Mouse (Mus musculus): ENCODE measurements around the gene C9orf72. TPM values are rescaled to one million over a fixed set of nuclear protein-coding genes. Genes with fewer than 3 reads are reported as not detected.
A peak's percentile ranks its signal among the peaks of the same experiment; 100 is the strongest.

The C9orf72 gene
- total RNA-seq, 2 experiments from 2014 or later = 10.6 to 10.7 TPM

DNA sequence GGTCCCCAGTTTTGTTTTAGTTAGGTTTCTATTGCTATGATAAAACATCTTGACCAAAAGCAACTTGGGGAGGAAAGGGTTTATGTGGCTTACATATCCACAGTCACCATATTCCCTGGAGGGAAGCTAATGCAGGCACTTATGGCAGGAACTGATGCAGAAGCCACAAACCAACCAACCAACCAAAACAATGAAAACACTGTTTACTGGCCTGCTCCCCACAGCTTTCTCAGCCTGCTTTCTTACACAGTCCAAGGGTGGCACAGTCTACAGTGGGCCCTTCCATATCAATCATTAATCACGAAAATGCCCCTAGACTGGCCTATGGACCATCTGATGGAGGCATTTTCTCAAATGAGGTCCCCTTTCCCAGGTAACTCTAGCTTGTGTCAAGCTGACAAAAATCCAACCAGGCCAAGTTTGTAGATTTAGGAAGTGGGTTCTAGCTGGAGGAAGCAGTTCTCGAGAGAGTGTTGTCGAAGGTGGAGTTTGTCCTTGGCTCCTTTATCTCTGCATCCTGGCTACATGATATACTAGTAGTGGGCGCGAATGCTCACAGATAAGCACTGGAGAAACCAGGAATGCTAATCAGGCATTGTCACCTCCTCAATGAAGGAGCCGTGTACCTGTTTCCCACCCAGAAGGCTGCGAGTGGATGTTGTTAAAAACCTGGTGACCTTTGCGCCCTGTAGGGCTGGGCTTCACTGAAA lies 38.2 kb downstream of the C9orf72 start:
- intact Hi-C loops (cut with DNase I) = no loop called here

DNA sequence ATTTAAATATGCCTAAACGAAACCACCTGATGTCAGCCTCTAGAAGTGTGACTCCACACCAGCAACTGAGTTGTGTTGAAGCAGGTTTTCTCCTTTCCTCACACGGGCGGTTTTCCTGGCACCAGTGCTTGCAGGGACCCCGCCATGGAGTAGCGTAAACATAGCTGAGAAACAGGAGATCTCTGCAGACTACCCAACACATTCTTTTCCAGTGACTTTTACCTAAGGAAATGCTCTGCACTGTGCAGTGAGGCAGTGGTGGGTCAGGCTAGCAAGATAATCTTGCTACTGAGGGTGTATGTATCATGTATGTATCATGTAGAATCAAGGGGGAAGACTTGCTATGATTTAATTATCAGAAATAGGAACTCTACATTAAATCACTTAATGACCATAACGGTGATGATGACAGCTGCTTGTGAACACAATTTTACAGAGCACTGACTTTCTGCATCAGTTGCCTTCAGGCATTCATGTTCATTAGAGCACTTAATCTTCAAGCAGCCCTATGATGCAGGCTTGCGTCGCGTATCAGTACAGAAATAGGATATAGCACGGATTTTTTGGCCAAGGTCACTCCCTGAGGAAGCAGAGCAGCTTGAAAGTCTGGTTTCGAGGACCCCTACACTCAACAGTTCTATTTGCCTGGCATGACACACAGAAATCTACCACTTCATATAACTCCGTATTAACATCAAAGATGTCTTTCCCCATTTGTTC lies 47.9 kb downstream of the C9orf72 start:
- no peak for DNase-seq
- intact Hi-C loops (cut with DNase I) = no loop called here

More for the DNA sequence above, 38.2 kb downstream of the C9orf72 start:
- no peak for DNase-seq

DNA sequence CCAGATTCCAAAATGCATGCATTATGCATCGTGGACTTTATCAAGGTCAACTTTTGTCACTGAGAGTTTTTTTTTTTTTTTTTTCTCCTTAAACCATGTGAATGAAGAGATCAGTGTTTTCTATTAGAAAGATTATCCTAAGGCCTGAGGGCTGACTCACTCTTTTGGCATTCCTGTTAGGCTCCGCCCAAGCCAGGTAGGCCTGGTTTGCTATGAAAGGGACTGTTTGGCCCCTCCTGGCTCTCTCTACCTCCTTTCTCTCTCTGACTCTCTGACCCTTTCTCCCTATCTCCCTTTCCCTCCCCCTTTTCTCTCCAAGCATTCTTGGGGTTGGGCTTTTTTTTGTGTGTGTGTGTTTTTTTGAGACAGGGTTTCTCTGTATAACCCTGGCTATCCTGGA lies 50.4 kb downstream of the C9orf72 start:
- no peak for DNase-seq
- intact Hi-C loops (cut with DNase I) = no loop called here

DNA sequence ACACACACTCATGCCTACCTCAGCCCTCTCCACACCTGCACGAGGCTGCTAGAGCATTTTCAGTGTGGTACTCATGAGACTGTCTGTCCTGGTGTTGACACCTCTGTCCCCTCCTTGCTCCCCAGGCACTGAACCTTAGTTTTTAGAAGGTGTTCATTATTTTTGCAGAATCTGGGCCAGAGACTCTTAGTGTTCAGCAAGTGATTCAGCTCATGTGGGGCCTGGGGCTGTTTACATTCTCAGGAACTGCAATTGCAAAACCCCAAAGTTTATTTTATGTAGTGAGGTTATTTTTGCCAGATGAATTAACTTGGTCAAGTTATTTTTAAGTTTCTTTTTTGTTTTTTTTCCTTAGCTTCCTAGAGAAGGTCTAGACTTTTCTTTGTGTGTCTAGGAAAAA lies 52.4 kb downstream of the C9orf72 start:
- intact Hi-C loops (cut with DNase I) = no loop called here
- DNase-seq = no peak

DNA sequence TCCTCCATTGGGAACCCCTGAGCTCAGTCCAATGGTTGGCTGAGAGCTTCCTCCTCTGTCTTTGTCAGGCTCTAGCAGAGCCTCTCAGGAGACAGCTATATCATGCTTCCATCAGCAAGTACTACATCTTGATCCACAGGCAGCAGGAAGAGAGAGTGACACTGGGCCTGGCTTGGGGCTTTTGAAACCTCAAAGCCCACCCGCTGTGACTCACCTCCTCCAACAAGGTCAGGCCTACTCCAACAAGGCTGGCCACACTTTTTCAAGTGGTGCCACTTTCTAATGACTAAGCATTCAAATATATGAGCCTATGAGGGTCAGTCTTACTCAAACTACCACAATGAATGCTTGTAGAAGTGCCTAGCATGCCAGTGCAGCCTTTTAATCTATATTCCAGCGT lies 53.5 kb downstream of the C9orf72 start:
- DNase-seq = no peak
- intact Hi-C loops (cut with DNase I) = no loop called here

DNA sequence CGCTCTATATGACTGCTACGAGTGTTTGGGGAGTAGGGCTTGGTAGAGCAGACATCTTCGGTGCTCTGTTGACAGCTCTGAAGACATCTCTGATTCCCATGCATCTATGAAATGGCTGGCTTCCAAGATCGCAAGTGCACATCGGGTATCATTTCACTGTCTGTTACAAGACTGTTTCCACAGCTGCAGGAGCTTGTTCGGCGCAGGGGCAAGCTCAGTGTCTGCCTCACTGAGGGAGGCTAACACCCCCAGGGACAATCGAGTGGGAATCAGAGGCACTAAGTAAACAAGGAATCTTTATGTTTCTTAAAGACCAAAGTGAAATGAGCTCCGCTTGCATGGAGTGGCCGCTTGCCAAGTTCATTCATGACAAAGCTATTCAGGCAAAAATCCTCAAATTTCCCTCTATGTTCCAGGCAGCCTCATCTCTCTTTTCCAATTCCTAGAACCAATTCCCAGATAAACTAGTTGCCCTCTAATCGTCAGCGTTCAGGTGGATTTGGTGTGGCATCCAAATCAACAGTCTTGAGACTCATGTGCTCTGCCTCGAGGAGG lies 56.3 kb downstream of the C9orf72 start:
- no peak for DNase-seq
- intact Hi-C loops (cut with DNase I) = no loop called here

DNA sequence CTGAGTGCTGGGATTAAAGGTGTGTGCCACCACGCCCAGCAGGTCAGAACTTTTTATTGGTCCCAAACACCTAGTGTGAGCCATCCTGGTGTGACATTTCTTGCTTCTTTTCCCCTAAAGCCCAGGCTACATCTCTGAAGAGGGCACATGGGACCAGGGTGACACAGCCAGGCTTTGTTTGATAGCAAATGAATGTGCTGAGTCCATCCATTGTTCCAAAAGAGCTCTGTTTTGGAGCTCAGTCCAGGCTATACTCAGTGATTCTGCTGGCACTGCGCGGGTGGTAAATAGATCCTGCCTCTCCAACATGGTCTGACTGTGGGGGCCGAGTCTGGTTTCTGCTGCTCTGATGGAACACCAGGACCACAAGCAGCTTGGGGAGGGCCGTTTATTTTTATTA lies 58.1 kb downstream of the C9orf72 start:
- intact Hi-C loops (cut with DNase I) = no loop called here
- no peak for DNase-seq

DNA sequence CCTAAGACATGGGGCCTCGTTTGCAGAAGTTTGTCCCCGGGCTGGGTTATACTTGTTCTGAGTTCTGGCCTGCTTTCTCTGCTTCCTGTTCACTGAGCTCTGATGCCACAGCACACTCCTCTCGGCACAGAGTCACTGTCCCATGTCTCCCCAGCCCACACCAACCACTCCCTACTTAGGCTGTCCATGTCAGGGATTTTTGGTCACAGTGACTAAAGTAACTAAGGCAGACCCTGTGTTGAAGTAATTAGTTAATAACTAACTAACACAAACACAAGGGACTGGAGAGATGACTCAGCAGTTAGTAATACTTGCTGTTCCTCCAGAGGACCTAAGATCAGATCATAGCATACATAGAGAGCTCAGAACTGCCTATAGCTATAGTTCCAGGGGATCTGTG lies 60.0 kb downstream of the C9orf72 start:
- no peak for DNase-seq
- intact Hi-C loops (cut with DNase I) = no loop called here

DNA sequence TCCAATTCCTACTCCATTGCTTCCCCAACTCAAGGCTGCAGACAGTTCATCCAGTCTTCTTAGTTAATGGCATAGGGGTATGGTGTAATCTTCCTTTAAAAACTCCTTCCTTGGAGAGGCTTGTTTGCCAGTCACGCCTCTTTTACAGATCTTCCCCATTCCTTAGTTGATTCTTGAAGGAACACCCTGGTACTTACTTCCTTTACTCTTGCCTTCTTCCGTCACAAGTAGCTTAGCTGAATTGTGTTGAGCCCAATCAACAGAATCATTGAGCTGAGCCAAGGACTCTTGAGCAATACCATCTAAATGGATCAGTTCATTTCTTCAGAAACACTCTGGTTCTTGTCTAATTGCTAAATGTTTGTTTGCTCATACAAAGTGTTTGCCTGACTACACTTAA lies 60.7 kb downstream of the C9orf72 start:
- DNase-seq = no peak
- intact Hi-C loops (cut with DNase I) = no loop called here

DNA sequence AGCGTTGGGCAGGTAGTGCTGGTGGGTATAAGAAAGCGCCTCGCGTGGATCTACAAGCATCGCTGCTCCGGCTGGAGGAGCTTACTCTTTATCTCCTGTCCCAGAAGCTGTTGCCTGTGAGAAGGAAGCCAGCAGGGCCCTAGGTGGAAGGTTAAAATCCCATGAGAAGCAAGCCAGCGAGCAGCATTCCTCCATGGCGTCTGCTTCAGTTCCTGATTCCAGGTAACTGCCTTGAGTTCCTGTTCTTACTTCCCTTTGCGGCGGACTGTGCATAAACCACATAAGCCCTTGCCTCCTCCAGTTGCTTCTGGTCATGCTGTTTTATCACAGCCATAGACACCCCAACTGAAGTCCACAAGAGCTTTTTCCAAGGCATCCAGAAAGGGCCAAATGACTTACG lies 68.2 kb downstream of the C9orf72 start:
- no peak for DNase-seq
- intact Hi-C loops (cut with DNase I) = loop anchor here (2.0 kb wide), 1 partner anchor 199 kb away; no protein-coding TSS in a partner anchor

DNA sequence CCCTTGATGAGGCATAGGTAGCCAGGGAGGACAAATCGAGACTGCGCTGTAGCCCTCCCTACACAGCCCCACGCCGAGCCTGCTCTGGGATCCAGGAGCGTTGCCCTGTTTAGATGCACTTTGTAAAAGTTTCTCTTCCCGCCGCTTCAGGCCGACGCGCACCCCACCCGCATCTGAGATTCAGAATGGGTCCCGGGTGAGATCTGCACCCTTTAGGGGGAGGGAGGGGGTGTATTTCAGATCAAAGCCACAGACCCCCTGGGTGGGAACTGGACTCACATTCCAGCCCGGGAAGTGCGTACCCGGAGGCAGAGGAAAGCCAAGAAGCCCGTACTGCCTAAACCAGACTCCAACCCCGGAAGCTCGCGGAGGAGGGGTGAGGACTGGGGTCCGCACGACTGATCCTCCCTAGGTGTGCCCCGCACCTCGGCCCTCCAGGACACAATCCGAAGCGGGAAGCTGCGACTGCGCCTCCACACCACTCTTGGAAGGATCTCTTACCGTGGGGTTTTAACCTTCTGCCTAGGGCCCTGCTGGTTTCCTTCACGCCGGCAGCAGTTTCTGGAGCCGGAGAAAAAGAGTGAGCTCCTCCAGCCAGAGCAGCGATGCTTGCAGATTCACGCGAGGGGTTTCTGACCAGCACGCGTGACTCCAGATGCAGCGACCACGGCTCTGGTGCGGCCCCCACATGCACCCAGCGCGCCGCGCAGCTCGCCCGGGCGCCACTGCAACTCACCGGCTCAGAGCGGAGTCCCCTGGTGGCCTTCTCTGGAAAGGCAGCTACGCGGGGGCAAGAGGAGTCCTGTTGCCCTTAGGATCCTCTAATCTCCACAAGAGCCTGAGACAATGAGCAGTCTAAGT lies 69.0 kb downstream of the C9orf72 start, which contains the start of gene Mob3b:
Gene Mob3b, minus strand, starts transcription at position 734 of the 861 bp plus-strand sequence.
- intact Hi-C loops (cut with DNase I) = loop anchor here (2.0 kb wide), 1 partner anchor 198 kb away; no protein-coding TSS in a partner anchor
- peak; percentile 81 to 82 for DNase-seq

DNA sequence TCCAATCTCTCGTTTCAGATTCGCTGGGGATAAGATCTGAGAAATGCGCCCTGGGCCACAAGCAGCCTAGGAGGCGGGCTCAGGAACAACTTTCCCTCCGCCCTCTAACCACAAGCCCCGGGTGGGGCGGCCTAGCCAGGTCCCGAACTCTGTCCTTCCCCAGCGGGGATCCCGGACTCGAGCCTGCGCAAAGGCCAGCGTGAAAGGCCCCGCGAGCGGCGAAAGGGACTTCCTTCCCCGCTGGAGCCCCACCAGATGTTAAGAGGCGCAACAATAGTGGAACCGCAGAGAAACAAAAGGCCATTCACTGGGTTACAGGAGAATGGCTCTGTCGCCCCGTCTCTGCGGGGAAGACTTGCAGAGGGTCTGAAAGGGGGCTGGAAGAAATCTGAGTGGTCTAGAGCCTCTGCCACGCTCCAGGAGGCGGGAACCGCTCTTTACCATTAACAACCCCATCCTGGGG lies 69.8 kb downstream of the C9orf72 start:
- DNase-seq = peak; percentile 30 to 49
- intact Hi-C loops (cut with DNase I) = loop anchor here (2.0 kb wide), 1 partner anchor 197 kb away; no protein-coding TSS in a partner anchor

DNA sequence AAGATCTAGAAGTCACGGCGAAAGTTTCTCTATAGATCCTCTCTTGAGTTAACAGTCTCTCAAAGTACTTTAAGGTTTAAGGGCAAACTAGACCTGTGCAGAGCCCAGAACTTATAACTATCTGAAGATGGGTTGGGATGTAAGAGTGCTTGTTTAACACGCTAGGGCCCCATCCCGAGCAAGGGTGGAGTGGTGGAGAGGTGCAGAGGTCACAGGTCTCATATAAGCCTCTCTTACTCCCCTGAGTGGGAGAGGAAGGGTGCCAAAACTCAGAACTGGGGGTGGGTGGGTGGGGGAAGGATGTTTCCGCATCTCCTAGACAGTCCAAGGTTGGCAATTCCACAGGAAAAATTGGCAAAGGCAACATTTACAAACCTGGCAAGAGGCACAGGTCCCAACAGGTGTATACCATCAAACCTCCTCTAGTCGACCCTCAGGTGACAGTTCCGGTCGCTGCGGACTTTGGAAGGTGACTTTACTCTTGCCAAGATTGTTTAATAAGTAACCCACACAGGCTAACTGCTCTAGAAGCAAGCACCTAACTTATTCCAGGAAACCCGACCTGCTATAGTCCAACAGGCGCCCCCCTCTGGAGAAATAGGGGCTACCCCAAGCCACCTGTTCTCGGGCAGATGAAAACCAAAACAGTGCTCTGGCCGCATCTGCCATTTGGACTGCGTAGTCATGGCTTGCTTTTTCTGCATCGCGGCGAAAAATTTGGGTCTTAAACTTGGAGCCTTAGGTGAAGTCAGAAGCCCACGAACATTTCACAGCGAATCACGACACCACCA lies 70.6 kb downstream of the C9orf72 start:
- intact Hi-C loops (cut with DNase I) = no loop called here
- peak in 1 of 2 experiments; percentile 8 for DNase-seq

DNA sequence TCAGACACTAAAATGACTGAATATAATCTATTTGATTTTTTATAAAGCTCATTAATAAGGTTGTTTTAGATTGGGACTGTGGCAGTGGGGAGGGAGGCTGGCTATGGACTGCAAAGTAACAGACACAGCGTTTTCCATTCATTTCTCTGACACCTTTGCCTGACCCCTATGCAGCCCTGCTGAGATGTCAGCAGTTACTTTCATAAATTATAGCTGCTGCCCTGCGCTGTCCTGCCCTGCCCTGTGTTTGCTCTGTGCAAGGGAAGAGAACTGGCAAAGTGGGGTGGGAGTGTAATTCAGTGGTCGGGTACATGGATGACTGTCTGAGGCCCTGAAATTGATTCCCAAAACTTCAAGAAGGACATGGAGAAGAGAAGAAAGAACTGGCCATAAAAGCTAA lies 71.9 kb downstream of the C9orf72 start:
- DNase-seq = no peak
- intact Hi-C loops (cut with DNase I) = no loop called here

DNA sequence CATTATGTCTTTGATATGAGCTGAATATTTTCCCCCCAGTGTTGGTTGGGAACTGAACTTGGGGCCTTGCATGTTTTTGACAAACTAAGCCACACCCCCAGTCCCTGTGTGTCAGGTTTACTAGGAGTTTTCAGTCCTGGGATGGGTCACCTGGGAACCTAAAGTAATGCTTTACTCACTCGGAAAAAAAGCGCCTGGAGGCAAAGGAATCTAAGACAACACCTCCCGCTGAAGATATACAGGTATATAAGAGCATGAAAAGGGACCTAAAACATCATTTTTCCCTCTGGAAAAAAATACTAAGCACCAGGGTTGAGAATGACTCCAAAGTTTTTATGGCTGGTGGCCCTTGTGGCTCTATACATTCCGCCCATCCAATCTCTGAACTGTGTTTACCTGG lies 74.2 kb downstream of the C9orf72 start, which contains the start of gene Ifnk:
Gene Ifnk, plus strand, starts transcription at position 301 of the 400 bp plus-strand sequence.
- DNase-seq = no peak
- intact Hi-C loops (cut with DNase I) = no loop called here

DNA sequence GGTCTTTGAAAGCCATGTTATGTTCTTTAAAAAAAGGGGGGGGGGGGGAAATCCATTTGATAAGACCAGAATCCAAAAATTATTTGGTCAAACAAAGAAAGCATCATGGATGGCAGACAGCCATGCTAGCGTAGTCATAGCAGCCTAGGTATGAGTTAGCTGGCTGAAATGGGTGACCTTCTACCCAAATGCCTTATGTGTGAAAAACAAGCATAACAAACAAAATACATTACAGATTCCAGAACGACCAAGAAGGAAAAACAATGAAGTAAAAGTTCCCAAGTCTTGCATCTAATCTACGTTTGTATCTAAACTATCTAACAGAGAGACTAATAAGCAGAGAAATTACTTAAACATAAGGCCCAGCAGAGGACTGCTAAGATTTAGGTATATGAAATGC lies 75.3 kb downstream of the C9orf72 start:
- intact Hi-C loops (cut with DNase I) = no loop called here
- DNase-seq = no peak

DNA sequence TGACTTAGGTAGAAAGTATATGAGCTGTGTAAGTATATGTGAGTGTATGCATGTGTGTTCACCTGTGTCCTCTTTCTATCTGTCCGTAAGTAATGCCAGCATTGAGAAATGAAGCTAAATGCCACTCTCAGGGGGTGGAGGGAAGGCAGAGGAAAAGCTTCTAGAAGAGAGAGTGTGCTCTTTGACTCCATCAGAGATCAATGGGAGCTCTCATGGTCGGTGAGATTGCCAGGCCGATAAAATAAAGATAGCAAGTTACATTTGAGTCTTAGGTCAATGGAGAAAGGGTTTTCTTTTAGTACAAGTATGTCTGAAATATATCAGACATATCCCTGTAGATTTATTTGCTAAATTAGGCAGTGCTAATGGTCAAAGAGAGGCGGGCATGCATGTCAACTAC lies 77.6 kb downstream of the C9orf72 start:
- intact Hi-C loops (cut with DNase I) = no loop called here
- no peak for DNase-seq

DNA sequence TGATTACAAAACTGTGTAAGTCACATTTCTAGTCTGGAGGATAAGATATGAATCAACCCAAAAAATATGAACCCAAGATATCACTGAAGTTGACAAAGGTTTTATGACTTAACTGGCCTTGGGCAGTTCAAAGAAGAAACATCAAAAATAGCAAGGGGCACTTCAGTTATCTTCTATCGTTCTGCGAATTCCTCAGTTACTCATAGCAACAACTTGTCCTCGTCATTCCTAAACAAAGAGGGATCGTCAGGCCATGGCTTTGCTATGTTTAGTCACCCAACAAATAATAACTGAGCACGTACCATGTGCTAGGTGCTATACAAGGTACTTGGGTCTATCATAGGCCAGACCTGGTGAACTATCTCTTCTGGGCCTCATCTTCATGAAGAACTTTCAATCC lies 79.4 kb downstream of the C9orf72 start:
- intact Hi-C loops (cut with DNase I) = no loop called here
- DNase-seq = no peak

DNA sequence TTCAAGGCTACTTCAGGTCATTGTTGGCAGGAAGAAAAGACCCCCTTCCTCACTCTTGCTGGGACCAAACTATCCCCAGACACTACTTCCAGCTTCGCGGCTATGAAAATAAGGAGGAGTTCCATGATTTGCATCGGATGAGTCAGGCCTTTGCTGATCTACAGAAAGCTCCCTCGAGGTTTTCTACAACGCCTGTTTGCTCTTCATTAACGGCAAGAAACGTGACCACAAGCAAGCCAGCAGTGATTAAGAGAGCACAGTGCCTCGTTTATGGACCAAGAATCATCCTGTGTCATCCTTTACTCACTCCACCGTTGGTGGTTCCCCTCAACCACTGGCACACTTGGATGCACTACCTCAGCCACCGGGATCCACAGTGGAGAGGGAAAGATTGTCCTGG lies 80.2 kb downstream of the C9orf72 start:
- intact Hi-C loops (cut with DNase I) = no loop called here
- DNase-seq = no peak
